Mouse (Mus musculus) left cerebral cortex, adult 8-10 months (tissue): ENCODE measurements at regions not wholly inside any gene's neighbourhood (a gene's known extent, or its start where the extent isn't known, plus 50 kb on each side); places are given as distances from the start of the nearest gene placed in this dataset.

Source experiments
- DNase-seq, 2 experiments: peaks; one replicate each; pipeline ENCODE4 v3.0.0; 2022; ENCODE audit warnings: low spot score in 2 of 2

- DNase-seq: no peak
Observed at GRCm38 (mm10) chr6:44092336-44092735, 426.3 kb upstream of the Tpk1 start.

- no peak for DNase-seq
Observed at GRCm38 (mm10) chr6:44081922-44082552, 416.0 kb upstream of the Tpk1 start.

DNA sequence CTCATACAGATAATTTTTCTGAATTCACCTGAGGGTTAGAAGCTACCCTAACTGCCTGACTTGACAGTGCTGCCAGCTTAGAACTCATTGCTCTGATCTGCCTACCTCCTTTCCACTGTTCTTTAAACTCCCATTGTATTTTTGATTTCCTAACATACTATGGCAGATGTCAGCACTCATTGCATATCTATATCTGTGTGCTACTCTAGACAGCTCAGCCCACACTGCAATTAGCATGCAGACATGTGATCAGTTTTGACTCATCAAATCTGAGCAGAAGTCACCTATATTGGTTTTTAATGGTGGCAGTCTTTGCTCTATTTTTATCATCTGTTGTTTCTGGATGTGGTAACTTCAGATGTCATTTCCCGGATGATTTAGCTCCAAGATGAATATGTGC is 407.0 kb upstream of the Tpk1 start:
- peak in 1 of 2 experiments; percentile 8 for DNase-seq

GRCm38 (mm10) chr6:44067841-44068240 is 401.8 kb upstream of the Tpk1 start:
- DNase-seq: no peak
